Mouse (Mus musculus) forebrain, postnatal 0 days (tissue): ENCODE data around the gene Ahcyl1. TPM values are rescaled to one million over a fixed set of nuclear protein-coding genes. Genes with fewer than 3 reads are reported as not detected.

ENCODE experiments used
- ATAC-seq: fragments of 200-750 bp; cut with Nextera tagmentation; 2 replicates; pipeline ENCODE4 v1.8.0; 2017; ENCODE audit warnings: mild to moderate bottlenecking, moderate library complexity
- DNase-seq: peaks from one replicate; pipeline ENCODE4 v3.0.0-alpha.2; 2015
- H3K27ac ChIP-seq: fragments of 300-500 bp; sonication (generic); 2 replicates; pipeline ENCODE4 v1.5.1; 2014; ENCODE audit warnings: low read depth, mild to moderate bottlenecking, antibody characterized with exemption, low read length, moderate library complexity, mixed read lengths
- H3K27me3 ChIP-seq: fragments of 300-500 bp; sonication (generic); 2 replicates; pipeline ENCODE4 v1.6.1; 2014; ENCODE audit warnings: mild to moderate bottlenecking, low read length, mixed read lengths; ENCODE audit not compliant: insufficient read depth
- H3K36me3 ChIP-seq: fragments of 300-500 bp; sonication (generic); 2 replicates; pipeline ENCODE4 v1.6.1; 2014; ENCODE audit warnings: mild to moderate bottlenecking, moderate library complexity; ENCODE audit not compliant: insufficient read depth
- H3K4me1 ChIP-seq: fragments of 300-500 bp; sonication (generic); 2 replicates; pipeline ENCODE4 v1.6.1; 2014; ENCODE audit warnings: antibody characterized with exemption; ENCODE audit not compliant: insufficient read depth
- H3K4me2 ChIP-seq: fragments of 300-500 bp; sonication (generic); 2 replicates; pipeline ENCODE4 v1.6.1; 2014; ENCODE audit warnings: low read depth, mild to moderate bottlenecking, moderate library complexity
- H3K4me3 ChIP-seq: fragments of 300-500 bp; sonication (generic); 2 replicates; pipeline ENCODE4 v1.5.1; 2014; ENCODE audit warnings: low read depth, low read length, mixed read lengths
- H3K9ac ChIP-seq: fragments of 300-500 bp; sonication (generic); 2 replicates; pipeline ENCODE4 v1.6.1; 2014; ENCODE audit warnings: mild to moderate bottlenecking
- H3K9me3 ChIP-seq: fragments of 300-500 bp; sonication (generic); 2 replicates; pipeline ENCODE4 v1.6.1; 2016; ENCODE audit warnings: low read length
- CTCF ChIP-seq: sonication (generic); IDR thresholded peaks from 2 replicates; pipeline ENCODE4 v1.5.1; 2016; ENCODE audit warnings: antibody characterized with exemption, control low read depth, low read depth
- WGBS: fragments of 180-500 bp; shearing (Covaris S2); extraction: QIAGEN DNeasy Blood & Tissue Kit; methylation state at CpG from one replicate; pipeline ENCODE4 v1.1.7; 2014; 5-methylcytosine and 5-hydroxymethylcytosine counted together
- polyA plus RNA-seq: library from polyadenylated mRNA; unstranded; fragments of >200 nt; fragmentation: Nextera tagmentation; extraction: Ambion mirVana; gene quantifications from 2 replicates; pipeline ENCODE4 v1.2.1, GENCODE M21; 2015
- total RNA-seq: library from RNA; depleted of rRNA; stranded (reverse); fragments of >200 nt; gene quantifications from 2 replicates; pipeline ENCODE4 v1.2.3, GENCODE M21; 2014

Ahcyl1 gene
- total and polyA plus RNA-seq, 2 experiments from 2014 or later = 54.6 to 100 TPM

- Histone ChIP-seq H3K36me3 (no peaks in the 10 kb centered on the region), H3K27me3 (no peaks in the 10 kb centered on the region), H3K9ac (no peak overlapping the region), H3K4me3 (no peak overlapping the region), H3K4me2 (no peak overlapping the region), H3K9me3 (no peaks in the 10 kb centered on the region), H3K4me1 (no peaks in the 10 kb centered on the region), H3K27ac (no peak overlapping the region)
- ATAC-seq (no peak), DNase-seq (no peak)
- no peak for TF ChIP-seq CTCF
- 77% methylated on average over 2 of the region's 2 CpGs for WGBS
Measured at GRCm38 (mm10) chr3:107730236-107730635, 33.9 kb upstream of the Ahcyl1 start.

- Histone ChIP-seq H3K27me3 (no peaks in the 10 kb centered on the region), H3K4me1 (no peaks in the 10 kb centered on the region), H3K4me3 (no peak overlapping the region), H3K9ac (no peak overlapping the region), H3K9me3 (no peaks in the 10 kb centered on the region), H3K36me3 (no peaks in the 10 kb centered on the region), H3K4me2 (no peak overlapping the region), H3K27ac (no peak overlapping the region)
- no peak for ATAC-seq
- no peak for TF ChIP-seq CTCF
- DNase-seq = no peak
- 52% methylated on average over 1 of the region's 1 CpGs for WGBS
Measured at GRCm38 (mm10) chr3:107728509-107728908, 32.1 kb upstream of the Ahcyl1 start.

- Histone ChIP-seq H3K9ac (no peak overlapping the region), H3K4me3 (no peak overlapping the region), H3K27me3 (no peaks in the 10 kb centered on the region), H3K9me3 (no peaks in the 10 kb centered on the region), H3K27ac (no peak overlapping the region), H3K36me3 (no peaks in the 10 kb centered on the region), H3K4me1 (no peaks in the 10 kb centered on the region), H3K4me2 (no peak overlapping the region)
- TF ChIP-seq CTCF = no peak
- ATAC-seq (no peak), DNase-seq (no peak)
- WGBS = 68% methylated on average over 1 of the region's 1 CpGs
Measured at GRCm38 (mm10) chr3:107715971-107716370, 19.6 kb upstream of the Ahcyl1 start.

- no peaks in the 10 kb centered on the region for H3K4me1 ChIP-seq
- no peaks in the 10 kb centered on the region for H3K27me3 ChIP-seq
- H3K27ac ChIP-seq = no peak overlapping the region
- DNase-seq (no peak), ATAC-seq (no peak)
- no peak overlapping the region for H3K4me2 ChIP-seq
- TF ChIP-seq CTCF = no peak
- no peaks in the 10 kb centered on the region for H3K36me3 ChIP-seq
- H3K9me3 ChIP-seq = no peaks in the 10 kb centered on the region
- 72% methylated on average over 5 of the region's 5 CpGs for WGBS
- no peak overlapping the region for H3K4me3 ChIP-seq
- no peak overlapping the region for H3K9ac ChIP-seq
Measured at GRCm38 (mm10) chr3:107714276-107714933, 18.0 kb upstream of the Ahcyl1 start.

- H3K36me3 ChIP-seq = no peaks in the 10 kb centered on the region
- TF ChIP-seq CTCF = no peak
- H3K9ac ChIP-seq = no peak overlapping the region
- H3K9me3 ChIP-seq = no peaks in the 10 kb centered on the region
- no peak overlapping the region for H3K4me3 ChIP-seq
- ATAC-seq (no peak), DNase-seq (no peak)
- H3K4me2 ChIP-seq = no peak overlapping the region
- 59% methylated on average over 3 of the region's 3 CpGs for WGBS
- no peak overlapping the region for H3K27ac ChIP-seq
- H3K4me1 ChIP-seq = no peaks in the 10 kb centered on the region
- H3K27me3 ChIP-seq = no peaks in the 10 kb centered on the region
Measured at GRCm38 (mm10) chr3:107712081-107712480, 15.7 kb upstream of the Ahcyl1 start.

- ATAC-seq = no peak
- Histone ChIP-seq H3K27me3 (no peaks in the 10 kb centered on the region), H3K4me1 (no peaks in the 10 kb centered on the region), H3K9me3 (no peaks in the 10 kb centered on the region), H3K36me3 (no peaks in the 10 kb centered on the region), H3K9ac (no peak overlapping the region), H3K27ac (no peak overlapping the region), H3K4me3 (no peak overlapping the region), H3K4me2 (no peak overlapping the region)
- TF ChIP-seq CTCF = no peak
- no peak for DNase-seq
- WGBS = 30% methylated on average over 3 of the region's 3 CpGs
Measured at GRCm38 (mm10) chr3:107709156-107709555, 12.8 kb upstream of the Ahcyl1 start.

GRCm38 (mm10) chr3:107707239-107707638 is 10.9 kb upstream of the Ahcyl1 start:
- H3K4me1 ChIP-seq = no peaks in the 10 kb centered on the region
- H3K4me2 ChIP-seq = no peak overlapping the region
- no peaks in the 10 kb centered on the region for H3K36me3 ChIP-seq
- 83% methylated on average over 4 of the region's 4 CpGs for WGBS
- no peaks in the 10 kb centered on the region for H3K27me3 ChIP-seq
- TF ChIP-seq CTCF = no peak
- no peaks in the 10 kb centered on the region for H3K9me3 ChIP-seq
- no peak overlapping the region for H3K9ac ChIP-seq
- no peak overlapping the region for H3K4me3 ChIP-seq
- no peak for DNase-seq
- H3K27ac ChIP-seq = no peak overlapping the region
- no peak for ATAC-seq
